Mouse (Mus musculus) embryonic stem cell, embryonic (primary cell): ENCODE measurements at regions not wholly inside any gene's neighbourhood (a gene's known extent, or its start where the extent isn't known, plus 50 kb on each side); places are given as distances from the start of the nearest gene placed in this dataset.
"Not testable (repeated sequence)": the region's sequence is repeated elsewhere in the genome, so short reads cannot be mapped to it uniquely, and the experiment has no call there.

Source experiments
- CTCF ChIA-PET, 4 experiments: fragments of 300-600 bp in 2 of 4; fragments of 350-600 bp in 2 of 4; sonication (Branson Sonifier 250); formaldehyde crosslinking; loops; one replicate each; lab custom pipeline; 2022; ENCODE audit warnings: inconsistent platforms in 2 of 4; lab: Charles Lee
- POLR2A ChIA-PET, 4 experiments: fragments of 300-600 bp in 2 of 4; fragments of 350-600 bp in 2 of 4; sonication (Branson Sonifier 250); formaldehyde crosslinking; loops; one replicate each; lab custom pipeline; 2022; ENCODE audit warnings: antibody characterized with exemption in 4 of 4, inconsistent platforms in 1 of 4; lab: Charles Lee

DNA sequence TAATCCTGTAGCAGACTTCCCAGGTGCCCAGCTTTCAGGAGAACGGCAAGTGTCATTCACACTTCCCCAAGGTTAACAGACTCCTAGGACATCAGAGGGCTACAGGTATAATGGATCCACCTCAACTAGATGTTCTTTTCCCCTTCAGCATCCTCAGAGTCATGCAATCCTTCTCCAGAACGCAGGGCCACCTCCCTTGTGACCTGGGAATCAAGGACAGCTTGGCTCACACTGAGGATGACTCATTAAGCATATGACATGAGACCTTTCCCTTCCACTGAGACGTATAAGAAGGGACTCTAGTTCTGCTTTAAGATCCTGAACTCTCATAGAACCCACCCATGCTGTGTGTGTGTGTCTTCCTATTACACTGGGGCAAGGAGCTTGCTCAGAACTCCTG, 147.5 kb upstream of the Tacstd2 start:
- CTCF ChIA-PET, POLR2A ChIA-PET: not testable (repeated sequence)

DNA sequence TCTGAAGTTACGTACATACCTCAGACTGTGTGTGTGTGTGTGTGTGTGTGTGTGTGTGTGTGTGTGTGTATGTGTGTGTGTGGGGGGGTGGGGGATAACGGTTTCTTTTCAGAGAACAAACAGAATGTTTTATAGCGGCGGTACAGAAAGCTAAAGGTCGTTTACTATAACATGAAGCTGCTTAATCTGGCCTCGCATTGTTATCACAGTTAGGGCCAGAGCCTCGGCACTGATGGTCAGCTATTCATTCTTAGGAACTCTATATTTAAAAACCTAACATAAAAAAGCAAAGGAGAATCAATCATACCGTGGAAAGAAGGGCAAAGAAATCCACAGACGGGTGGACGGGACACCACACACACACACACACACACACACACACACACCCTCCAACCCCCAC, 146.0 kb upstream of the Tacstd2 start:
- CTCF ChIA-PET = interaction anchor here in 1 of 4 experiments (0.6 kb wide), 1 partner anchor 13 kb away, joined by 5 read pairs; no protein-coding TSS in a partner anchor
- POLR2A ChIA-PET = not testable (repeated sequence)

DNA sequence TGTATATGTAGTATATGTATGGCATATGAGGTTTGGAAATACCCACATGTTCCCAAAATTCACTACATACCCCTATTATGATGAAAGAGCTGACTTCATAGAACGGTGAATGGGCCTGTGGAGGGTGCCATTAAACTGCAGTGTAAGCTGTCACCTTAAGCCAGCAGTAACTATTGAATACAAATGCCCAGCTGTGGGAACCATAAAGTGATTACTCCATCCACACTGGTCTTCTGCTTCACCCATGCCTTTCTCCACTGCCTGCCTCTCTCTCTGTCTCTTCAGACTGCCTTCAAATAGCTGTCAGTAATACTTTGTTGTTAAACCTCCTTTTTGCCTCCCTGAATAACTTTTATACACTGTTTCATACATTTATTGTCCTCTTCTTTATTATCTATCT, 143.5 kb upstream of the Tacstd2 start:
- CTCF ChIA-PET, POLR2A ChIA-PET: not testable (repeated sequence)

DNA sequence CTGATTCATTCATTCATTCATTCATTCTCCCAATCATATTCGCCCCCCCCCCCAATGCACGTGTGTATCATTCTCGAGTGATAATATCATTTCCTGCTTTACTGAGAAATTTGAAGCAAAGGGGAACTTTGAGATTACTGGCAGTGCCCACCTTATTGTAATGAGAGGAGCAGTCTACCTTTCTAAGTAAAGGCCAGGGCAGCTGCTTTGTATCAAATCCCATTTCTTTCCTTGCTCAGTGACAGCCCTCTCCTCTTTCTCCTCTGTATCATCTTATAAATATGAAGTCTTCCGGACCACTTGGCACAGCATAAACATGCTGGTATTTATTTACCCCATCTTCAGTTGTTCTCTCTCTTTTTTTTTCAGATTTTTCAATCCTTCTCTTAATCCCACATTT, 139.1 kb upstream of the Tacstd2 start:
- POLR2A ChIA-PET = not testable (repeated sequence)

DNA sequence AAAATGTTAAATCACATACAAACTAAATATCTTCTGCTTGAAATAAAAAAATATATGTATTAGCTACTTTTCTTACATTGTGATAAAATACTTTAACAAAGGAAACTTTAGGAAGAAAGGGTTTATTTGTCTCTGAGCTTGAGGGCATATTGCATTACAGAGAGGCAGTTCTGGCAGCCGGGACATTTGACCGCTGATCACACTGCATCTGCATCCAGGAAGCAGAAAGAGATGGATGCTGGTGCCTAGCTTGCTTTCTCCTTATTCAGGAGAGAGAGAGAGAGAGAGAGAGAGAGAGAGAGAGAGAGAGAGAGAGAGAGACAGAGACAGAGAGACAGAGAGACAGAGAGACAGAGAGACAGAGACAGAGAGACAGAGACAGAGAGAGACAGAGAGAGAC, 137.7 kb upstream of the Tacstd2 start:
- CTCF ChIA-PET = interaction anchor here in 1 of 4 experiments (0.6 kb wide), 1 partner anchor 777 kb away, joined by 3 read pairs; the partner anchor contains the start of gene Gng12
- POLR2A ChIA-PET = not testable (repeated sequence)

More for the DNA sequence above, 139.1 kb upstream of the Tacstd2 start:
- CTCF ChIA-PET = not testable (repeated sequence)

DNA sequence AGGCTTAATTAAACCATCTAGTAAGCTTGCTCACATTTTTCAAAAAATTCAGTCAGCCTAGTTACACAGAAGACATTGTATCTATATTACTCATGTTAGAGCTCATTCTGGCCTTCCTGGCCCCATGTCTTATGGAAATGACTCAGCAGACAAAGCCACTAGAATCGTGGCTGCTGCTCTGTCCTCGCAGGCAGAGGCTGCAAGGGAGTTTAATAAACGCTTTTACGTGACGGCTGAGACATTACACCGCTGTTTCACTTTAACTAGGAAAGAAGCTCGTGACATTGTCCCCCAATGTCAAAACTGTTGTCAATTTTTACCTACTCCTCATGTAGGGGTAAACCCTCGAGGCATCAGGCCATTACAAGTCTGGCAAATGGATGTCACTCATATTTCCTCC, 132.5 kb upstream of the Tacstd2 start:
- CTCF ChIA-PET, POLR2A ChIA-PET: not testable (repeated sequence)

DNA sequence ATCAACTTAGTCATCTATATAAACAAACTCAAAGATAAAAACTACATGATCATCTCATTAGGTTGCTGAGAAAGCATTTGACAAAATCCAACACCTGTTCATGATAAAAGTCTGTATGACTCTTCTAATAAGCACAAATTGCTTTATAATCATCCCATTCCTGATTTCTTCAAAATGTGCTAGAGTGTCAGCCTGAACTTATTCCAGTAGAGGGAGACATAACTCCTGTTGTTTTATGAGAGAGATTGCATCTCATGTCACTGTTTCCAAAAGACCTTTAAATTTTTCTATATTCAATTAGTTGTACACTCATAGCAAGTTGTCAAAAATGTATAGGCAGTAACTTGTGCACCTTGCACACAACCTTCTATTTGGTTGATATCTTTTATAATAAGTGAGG, 96.0 kb upstream of the Tacstd2 start:
- ChIA-PET CTCF (no interaction called here), POLR2A (no interaction called here)

DNA sequence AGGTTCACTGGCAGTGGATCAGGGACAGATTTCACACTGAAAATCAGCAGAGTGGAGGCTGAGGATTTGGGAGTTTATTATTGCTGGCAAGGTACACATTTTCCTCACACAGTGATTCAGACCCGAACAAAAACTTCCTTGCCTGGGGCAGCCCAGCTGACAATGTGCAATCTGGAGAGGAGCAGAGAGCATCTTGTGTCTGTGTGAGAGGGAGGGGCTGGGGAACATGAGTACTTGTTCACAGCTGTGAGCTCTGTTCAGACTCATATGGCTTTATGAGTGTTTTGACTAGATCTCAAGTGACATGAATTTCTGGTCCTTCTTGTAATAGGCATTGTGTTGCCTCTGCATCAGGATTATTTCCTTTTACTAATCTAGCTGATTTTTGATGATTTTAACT, 74.8 kb upstream of the Tacstd2 start:
- ChIA-PET CTCF (no interaction called here), POLR2A (no interaction called here)

DNA sequence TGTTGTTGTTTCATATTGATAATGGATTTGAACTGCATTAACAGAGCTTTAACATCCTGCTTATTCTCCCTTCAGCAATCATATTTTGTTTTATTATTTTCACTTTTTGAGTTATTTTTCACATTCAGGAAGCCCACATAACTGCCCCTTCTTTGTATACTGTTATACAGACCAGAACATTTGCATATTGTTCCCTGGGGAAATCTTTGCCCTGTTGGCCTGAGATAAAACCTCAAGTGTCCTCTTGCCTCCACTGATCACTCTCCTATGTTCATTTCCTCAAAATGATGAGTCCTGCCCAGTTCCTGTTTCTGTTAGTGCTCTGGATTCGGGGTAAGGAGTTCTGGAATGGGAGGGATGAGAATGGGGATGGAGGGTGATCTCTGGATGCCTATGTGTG, 73.9 kb upstream of the Tacstd2 start:
- CTCF ChIA-PET, POLR2A ChIA-PET: not testable (repeated sequence)
